Mouse (Mus musculus): ENCODE measurements at regions not wholly inside any gene's neighbourhood (a gene's known extent, or its start where the extent isn't known, plus 50 kb on each side); places are given as distances from the start of the nearest gene placed in this dataset.

DNA sequence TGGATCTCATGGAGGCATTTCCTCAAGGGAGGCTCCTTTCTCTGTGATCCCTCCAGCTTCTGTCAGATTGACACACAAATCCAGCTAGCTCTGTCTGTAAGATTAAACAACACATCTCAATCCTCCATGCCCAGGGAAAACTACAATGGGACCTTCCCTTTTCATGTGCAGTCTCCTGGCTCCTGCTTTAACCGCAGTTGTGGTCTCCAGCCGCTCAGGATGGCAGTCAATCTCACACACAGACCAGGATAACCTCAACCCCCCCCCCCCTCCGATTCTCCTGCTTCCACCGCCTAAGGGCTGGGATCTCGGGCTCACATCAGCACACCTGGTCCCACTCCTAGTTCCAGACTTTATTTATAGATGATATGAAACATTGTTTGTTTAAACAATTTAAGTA lies 66.1 kb upstream of the Slc34a2 start:
- no peak for TF ChIP-seq CTCF (IDR thresholded peaks at IDR 0.05)
- in situ Hi-C loops (cut with MboI; ENCODE audit: low pct_unique_long_range_greater_than_20kb): no loop called here
- ChIA-PET CTCF (no interaction called here), POLR2A (no interaction called here)
- ATAC-seq (no peak), DNase-seq (ENCODE audit: low read depth, low spot score) (no peak)
- H3K27me3 ChIP-seq: no peaks in the 10 kb centered on the region

DNA sequence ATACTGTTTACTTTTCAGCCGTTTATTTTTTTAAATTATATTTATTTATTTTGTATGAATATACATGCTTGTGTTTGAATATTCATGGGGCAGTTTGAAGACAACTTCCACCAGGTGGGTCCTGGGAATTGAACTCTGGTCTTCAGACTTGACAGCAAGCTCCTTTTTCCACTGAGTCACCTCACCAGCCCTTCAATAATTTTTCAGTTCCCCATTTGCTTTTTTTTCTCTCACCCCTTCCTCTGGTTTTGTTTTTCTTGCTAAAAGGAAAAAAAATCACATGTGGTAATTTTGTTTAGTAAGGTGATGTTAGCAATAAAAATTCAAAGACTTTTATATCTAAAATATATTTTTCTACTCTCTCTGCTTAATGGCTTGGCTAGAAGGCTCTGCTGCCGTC lies 64.9 kb upstream of the Slc34a2 start:
- in situ Hi-C loops (cut with MboI; ENCODE audit: low pct_unique_long_range_greater_than_20kb): no loop called here
- ChIA-PET POLR2A (interaction anchor here (0.5 kb wide), 1 partner anchor 120 kb away, joined by 3 read pairs; no protein-coding TSS in a partner anchor), CTCF (interaction anchor here (1.1 to 1.4 kb wide), 3 partner anchors 15 to 151 kb away, joined by 3 to 5 read pairs (median 3); no protein-coding TSS in a partner anchor)
- ATAC-seq (no peak), DNase-seq (ENCODE audit: low read depth, low spot score) (no peak)
- no peak for TF ChIP-seq CTCF (IDR thresholded peaks at IDR 0.05)
- no peaks in the 10 kb centered on the region for H3K27me3 ChIP-seq

DNA sequence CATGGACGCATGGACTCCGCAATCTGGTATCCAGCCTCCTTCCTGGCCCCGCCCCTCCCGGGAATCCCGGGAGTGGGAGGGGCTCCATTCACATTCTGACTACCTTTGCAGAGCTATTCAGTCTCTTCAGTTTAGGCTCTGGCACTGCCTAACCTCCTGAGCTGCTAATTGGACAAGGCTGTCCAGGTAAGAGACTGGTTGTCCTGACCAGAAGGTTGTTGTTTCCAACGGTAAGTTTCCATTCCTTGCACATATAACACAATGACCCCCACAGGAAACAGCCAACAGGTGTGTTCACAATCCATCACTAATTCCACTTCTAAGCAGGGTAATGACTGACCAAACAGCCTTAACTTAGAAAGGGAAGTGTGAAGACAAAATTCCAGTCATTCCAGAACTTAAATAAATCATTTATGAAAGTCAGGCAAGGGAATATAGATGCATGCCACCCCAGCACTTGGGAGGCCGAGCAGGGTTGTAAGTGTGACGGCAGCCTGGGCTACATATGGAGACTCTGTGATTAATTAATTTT lies 62.3 kb upstream of the Slc34a2 start:
- in situ Hi-C loops (cut with MboI; ENCODE audit: low pct_unique_long_range_greater_than_20kb): no loop called here
- ATAC-seq: peak; percentile 44
- CTCF ChIA-PET: interaction anchor here (1.2 to 1.7 kb wide), 2 partner anchors 8 to 10 kb away, joined by 4 to 5 read pairs; no protein-coding TSS in a partner anchor
- peak; percentile 44 for DNase-seq (ENCODE audit: low read depth, low spot score)
- POLR2A ChIA-PET: no interaction called here
- no peaks in the 10 kb centered on the region for H3K27me3 ChIP-seq
- TF ChIP-seq CTCF (IDR thresholded peaks at IDR 0.05): no peak

DNA sequence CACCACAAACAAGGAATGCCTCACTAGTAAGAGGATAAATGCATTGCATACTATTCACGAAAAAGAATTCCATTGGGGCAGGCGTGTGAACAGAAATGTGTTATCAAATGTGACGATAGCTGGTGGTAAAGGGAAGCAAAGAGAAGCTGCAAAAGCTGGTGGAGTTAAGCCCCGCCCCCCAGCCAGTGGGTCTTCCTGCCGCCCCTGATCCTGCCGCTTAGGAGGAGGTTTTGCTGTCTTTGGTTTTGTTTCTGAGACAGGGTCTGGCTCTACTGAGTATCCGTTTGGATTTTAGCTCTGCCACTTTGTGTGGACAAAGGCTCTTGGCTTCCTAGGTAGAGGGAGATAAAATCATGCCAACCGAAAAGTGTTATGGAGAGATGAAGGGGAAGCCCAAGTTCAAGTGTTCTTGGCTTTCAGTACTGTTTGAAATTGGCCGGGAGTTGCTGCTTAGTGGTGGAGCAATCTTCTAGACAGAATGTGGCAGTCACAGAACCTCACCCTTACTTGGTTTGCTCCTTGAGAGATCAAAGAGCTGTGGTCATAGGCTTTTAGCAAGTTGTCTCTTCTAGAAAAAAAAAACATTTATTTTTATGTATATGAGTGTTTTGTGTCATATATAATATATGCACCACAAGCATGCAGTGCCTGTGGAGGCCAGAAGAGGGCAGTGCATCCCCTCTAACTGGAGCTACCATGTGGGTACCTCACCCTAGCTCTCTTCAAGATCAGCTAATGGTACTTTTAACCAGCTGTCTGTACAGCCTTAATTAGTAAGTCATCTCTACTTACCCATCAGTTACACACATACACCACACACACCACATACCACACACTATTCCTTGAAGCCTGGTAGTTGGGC lies 59.8 kb upstream of the Slc34a2 start:
- TF ChIP-seq CTCF (IDR thresholded peaks at IDR 0.05): peak; percentile 60
- ChIA-PET POLR2A (interaction anchor here (1.3 kb wide), 1 partner anchor 22 kb away, joined by 3 read pairs; no protein-coding TSS in a partner anchor), CTCF (interaction anchor here (1.5 to 2.8 kb wide), 5 partner anchors 10 to 145 kb away, joined by 3 to 13 read pairs (median 5); no protein-coding TSS in a partner anchor)
- ATAC-seq: no peak
- H3K27me3 ChIP-seq: no peaks in the 10 kb centered on the region
- DNase-seq (ENCODE audit: low read depth, low spot score): no peak
- in situ Hi-C loops (cut with MboI; ENCODE audit: low pct_unique_long_range_greater_than_20kb): no loop called here

DNA sequence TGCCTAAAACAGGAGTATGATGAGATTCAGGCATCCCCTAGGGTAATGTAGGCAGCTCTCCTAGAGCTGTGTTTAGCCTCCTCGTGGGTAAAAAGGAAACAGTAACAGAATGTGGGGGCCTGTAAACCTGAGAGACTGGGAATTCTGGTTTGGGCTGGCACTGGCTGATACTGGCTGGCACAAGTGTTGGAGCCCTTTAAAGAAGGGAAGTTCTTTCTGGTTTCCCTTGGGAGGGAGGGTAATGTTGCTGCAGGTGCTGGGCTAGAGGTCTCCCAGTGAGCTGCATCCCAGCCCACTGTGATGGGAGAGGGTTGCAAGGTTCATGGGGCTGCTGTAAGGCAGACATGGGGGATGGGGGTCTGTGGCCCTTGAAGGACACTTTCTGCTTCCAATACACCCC lies 58.4 kb upstream of the Slc34a2 start:
- in situ Hi-C loops (cut with MboI; ENCODE audit: low pct_unique_long_range_greater_than_20kb): no loop called here
- TF ChIP-seq CTCF (IDR thresholded peaks at IDR 0.05): no peak
- H3K27me3 ChIP-seq: no peaks in the 10 kb centered on the region
- ChIA-PET CTCF (interaction anchor here (1.0 to 2.8 kb wide), 7 partner anchors 9 to 144 kb away, joined by 3 to 13 read pairs (median 4); no protein-coding TSS in a partner anchor), POLR2A (interaction anchor here (0.7 to 1.1 kb wide), 2 partner anchors 8 to 32 kb away, joined by 3 to 4 read pairs; no protein-coding TSS in a partner anchor)
- DNase-seq (ENCODE audit: low read depth, low spot score): no peak
- no peak for ATAC-seq

DNA sequence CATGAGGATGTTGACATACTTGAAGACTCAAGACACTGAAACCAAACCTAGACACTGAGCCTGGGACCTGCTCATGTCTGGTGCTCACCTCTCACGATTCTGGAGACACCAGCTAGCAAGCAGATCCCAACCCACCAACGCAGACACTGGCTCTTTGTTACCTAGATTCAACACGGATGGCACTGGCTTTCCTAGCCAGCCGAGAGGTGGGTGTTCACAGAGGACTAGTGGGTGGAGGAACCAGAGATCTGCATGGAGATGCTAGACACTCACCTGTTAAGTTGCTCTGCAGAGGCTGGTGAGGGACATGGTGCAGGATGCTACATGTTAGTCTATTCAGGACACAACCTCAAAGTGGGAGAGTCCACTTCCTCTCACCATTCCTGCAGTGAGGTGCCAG lies 55.8 kb upstream of the Slc34a2 start:
- CTCF ChIA-PET: interaction anchor here (1.3 kb wide), 1 partner anchor 92 kb away, joined by 3 read pairs; no protein-coding TSS in a partner anchor
- TF ChIP-seq CTCF (IDR thresholded peaks at IDR 0.05): no peak

DNA sequence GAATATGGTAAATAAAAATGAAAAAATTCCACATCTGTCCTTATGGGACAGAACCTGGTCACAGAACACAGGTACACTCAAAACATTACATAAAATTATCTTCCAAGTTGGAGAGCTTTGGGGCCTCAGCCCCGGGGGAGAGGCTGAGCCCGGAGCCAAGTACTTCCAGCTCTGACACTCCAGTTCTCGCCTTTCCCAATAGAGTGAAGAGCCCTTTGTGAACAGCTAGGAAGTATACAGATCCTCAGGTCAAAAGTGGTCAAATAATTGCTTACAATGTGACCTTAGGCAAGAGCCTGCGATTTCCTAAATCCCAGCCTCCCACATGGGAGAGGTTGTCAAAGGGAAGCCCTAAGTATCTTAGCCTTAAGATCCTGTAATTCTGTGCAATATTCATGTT lies 55.1 kb upstream of the Slc34a2 start:
- TF ChIP-seq CTCF (IDR thresholded peaks at IDR 0.05): no peak
- ATAC-seq (no peak), DNase-seq (ENCODE audit: low read depth, low spot score) (no peak)
- ChIA-PET CTCF (interaction anchor here (1.0 to 1.4 kb wide), 2 partner anchors 11 to 16 kb away, joined by 3 to 4 read pairs; no protein-coding TSS in a partner anchor), POLR2A (interaction anchor here (0.8 to 1.6 kb wide), 2 partner anchors 22 to 1071 kb away, joined by 3 read pairs; no protein-coding TSS in a partner anchor)
- H3K27me3 ChIP-seq: no peaks in the 10 kb centered on the region
- in situ Hi-C loops (cut with MboI; ENCODE audit: low pct_unique_long_range_greater_than_20kb): no loop called here

More for the DNA sequence above, 55.8 kb upstream of the Slc34a2 start:
- no peaks in the 10 kb centered on the region for H3K27me3 ChIP-seq
- no peak for ATAC-seq
- POLR2A ChIA-PET: no interaction called here
- in situ Hi-C loops (cut with MboI; ENCODE audit: low pct_unique_long_range_greater_than_20kb): no loop called here
- no peak for DNase-seq (ENCODE audit: low read depth, low spot score)
